Mouse (Mus musculus) small intestine, adult 2 months (tissue): ENCODE results near the gene Aire.

ENCODE experiments used
- CTCF ChIP-seq: fragments of 200-500 bp; IDR thresholded peaks from 2 replicates; pipeline ENCODE4 v1.5.1; 2012; ENCODE audit warnings: low read depth, mild to moderate bottlenecking, control low read depth, inconsistent platforms, low read length, moderate library complexity, mixed read lengths; ENCODE audit not compliant: insufficient replicate concordance, insufficient read length; ENCODE audit errors: extremely low read depth
- POLR2A ChIP-seq: fragments of 200-500 bp; IDR thresholded peaks from 2 replicates; pipeline ENCODE4 v1.6.1; 2012; ENCODE audit warnings: low read depth, mild to moderate bottlenecking, control low read depth, inconsistent platforms, low read length, moderate library complexity

DNA sequence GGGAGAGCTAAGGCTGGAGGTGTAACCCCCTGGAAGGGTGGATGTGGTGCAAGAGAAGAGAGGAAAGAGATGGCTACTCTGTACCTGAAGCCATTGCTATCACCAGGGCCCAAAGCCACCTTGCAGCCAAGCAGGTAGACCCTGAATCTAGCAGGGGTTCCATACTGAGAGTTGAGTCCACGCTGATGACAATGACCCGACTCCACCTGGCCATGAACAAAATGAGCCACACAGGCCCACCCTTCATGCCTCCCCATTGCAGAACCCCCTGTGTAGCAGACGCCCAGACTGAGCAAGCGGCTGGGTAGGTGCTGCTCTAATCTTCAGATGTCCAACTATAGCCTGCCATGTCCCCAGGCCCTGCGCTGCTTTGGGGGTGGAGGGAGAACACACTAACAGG, 57.6 kb downstream of the Aire start:
- TF ChIP-seq CTCF: no peak
- TF ChIP-seq POLR2A: no peak
